Mouse (Mus musculus): ENCODE results near the gene Vps33a. TPM values are rescaled to one million over a fixed set of nuclear protein-coding genes. Genes with fewer than 3 reads are reported as not detected.

Gene Vps33a
- polyA plus RNA-seq, 1 experiment = 7.8 TPM

DNA sequence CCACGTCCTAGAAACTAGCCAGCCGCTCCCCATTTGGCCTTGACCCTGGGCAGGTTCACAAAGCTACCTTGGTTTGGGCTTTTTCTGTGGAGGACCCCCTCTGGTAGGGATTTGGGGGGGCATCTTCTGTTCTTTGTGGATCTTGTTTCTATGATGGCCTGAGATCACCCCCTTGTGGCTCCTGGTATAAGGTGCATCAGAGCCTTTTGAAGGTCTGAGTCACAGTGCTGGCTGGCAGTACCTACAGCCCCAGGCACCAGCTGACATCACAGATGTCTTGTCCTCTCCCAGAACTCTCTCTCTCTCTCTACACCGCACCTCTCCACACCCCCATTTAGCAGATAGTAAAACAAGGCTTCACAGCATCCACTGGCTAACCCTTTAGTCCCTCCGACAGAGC is 73.1 kb downstream of the Vps33a start:
- 42% methylated on average over 4 of the region's 4 CpGs for WGBS
- Histone ChIP-seq H3K27me3 (ENCODE audit: control insufficient read depth, insufficient read depth, low read length) (no peaks in the 10 kb centered on the region), H3K4me3 (ENCODE audit: low read depth, low read length) (no peak overlapping the region), H3K4me1 (ENCODE audit: control insufficient read depth, insufficient read depth, insufficient read length, low read length) (0 out of 2 replicates have a peak, but pooled peaks cover 2% of the 10 kb centered on the region), H3K36me3 (ENCODE audit: control insufficient read depth, insufficient read depth, low read length) (no peaks in the 10 kb centered on the region), H3K27ac (ENCODE audit: insufficient read depth, low read depth, low read length) (no peak overlapping the region)
- TF ChIP-seq POLR2A (IDR thresholded peaks at IDR 0.05; ENCODE audit: low read depth, low read length) (no peak), CTCF (IDR thresholded peaks at IDR 0.05; ENCODE audit: extremely low read depth, insufficient read length, insufficient replicate concordance, low read depth, low read length) (no peak)

GRCm38 (mm10) chr5:123489935-123490334 is 82.9 kb downstream of the Vps33a start:
- Histone ChIP-seq H3K27me3 (ENCODE audit: control insufficient read depth, insufficient read depth, low read length) (peaks cover 4% of the 10 kb centered on the region; the same call in 1 of the 2 replicates), H3K27ac (ENCODE audit: insufficient read depth, low read depth, low read length) (no peak overlapping the region), H3K4me3 (ENCODE audit: low read depth, low read length) (no peak overlapping the region), H3K4me1 (ENCODE audit: control insufficient read depth, insufficient read depth, insufficient read length, low read length) (0 out of 2 replicates have a peak, but pooled peaks cover 3% of the 10 kb centered on the region), H3K36me3 (ENCODE audit: control insufficient read depth, insufficient read depth, low read length) (no peaks in the 10 kb centered on the region)
- WGBS = 23% methylated on average over 9 of the region's 9 CpGs
- no peak for TF ChIP-seq POLR2A (IDR thresholded peaks at IDR 0.05; ENCODE audit: low read depth, low read length)
- no peak for TF ChIP-seq CTCF (IDR thresholded peaks at IDR 0.05; ENCODE audit: extremely low read depth, insufficient read length, insufficient replicate concordance, low read depth, low read length)

- peaks cover 4% of the 10 kb centered on the region; the same call in 1 of the 2 replicates for H3K27me3 ChIP-seq (ENCODE audit: control insufficient read depth, insufficient read depth, low read length)
- WGBS = 9% methylated on average over 25 of the region's 25 CpGs
- H3K4me3 ChIP-seq (ENCODE audit: low read depth, low read length) = no peak within 1 kb of the TSS
- H3K4me1 ChIP-seq (ENCODE audit: control insufficient read depth, insufficient read depth, insufficient read length, low read length) = 0 out of 2 replicates have a peak, but pooled peaks cover 3% of the 10 kb centered on the region
- no peak within 1 kb of the TSS for H3K27ac ChIP-seq (ENCODE audit: insufficient read depth, low read depth, low read length)
- TF ChIP-seq CTCF (IDR thresholded peaks at IDR 0.05; ENCODE audit: extremely low read depth, insufficient read length, insufficient replicate concordance, low read depth, low read length) (no peak), POLR2A (IDR thresholded peaks at IDR 0.05; ENCODE audit: low read depth, low read length) (no peak)
- H3K36me3 ChIP-seq (ENCODE audit: control insufficient read depth, insufficient read depth, low read length) = no peaks in the 10 kb centered on the region
Observed at GRCm38 (mm10) chr5:123489112-123489785, 83.6 kb downstream of the Vps33a start, which contains the start of the genes Lrrc43 and Il31. Gene Lrrc43 (plus strand): TSS chr5:123489305. Gene Il31 (minus strand): TSS chr5:123489489.

DNA sequence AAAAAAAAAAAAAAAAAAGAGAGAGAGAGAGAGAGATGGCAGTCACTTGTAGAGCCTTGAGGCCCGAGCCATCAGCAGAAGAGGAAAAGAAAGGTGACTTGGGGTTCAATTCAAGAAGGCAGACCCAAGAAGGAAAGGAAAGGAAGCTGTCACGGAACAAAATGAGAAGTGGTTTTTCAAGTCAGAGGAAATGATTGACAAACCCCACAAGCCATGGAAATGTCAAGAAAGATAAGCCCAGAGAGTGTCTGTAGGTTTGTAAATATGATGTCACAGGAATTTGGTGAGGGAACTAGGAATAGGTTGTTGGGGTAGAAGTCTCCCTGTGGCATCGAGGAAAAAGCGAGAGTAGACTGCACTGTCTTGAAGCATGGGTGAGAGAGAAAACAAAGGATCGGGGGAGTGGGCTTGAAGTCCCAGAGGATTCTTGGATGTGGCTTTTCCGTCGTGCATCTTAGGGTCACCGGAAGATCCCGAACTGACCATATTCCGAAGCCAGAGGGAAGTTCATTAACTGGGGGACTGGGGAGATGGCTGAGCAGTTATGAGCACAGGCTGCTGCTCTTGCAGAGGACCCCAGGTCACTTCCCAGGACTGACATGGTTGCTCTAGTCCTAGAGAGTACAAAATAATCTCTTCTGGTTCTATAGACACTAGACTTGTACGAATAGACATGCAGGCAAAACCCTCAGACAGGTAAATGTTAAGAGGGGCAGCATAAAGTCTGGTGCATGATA is 85.0 kb downstream of the Vps33a start:
- H3K4me1 ChIP-seq (ENCODE audit: control insufficient read depth, insufficient read depth, insufficient read length, low read length) = 0 out of 2 replicates have a peak, but pooled peaks cover 3% of the 10 kb centered on the region
- WGBS = 74% methylated on average over 11 of the region's 11 CpGs
- TF ChIP-seq CTCF (IDR thresholded peaks at IDR 0.05; ENCODE audit: extremely low read depth, insufficient read length, insufficient replicate concordance, low read depth, low read length) (no peak), POLR2A (IDR thresholded peaks at IDR 0.05; ENCODE audit: low read depth, low read length) (no peak)

More for the DNA sequence above, 85.0 kb downstream of the Vps33a start:
- Histone ChIP-seq H3K4me3 (ENCODE audit: low read depth, low read length) (no peak overlapping the region), H3K36me3 (ENCODE audit: control insufficient read depth, insufficient read depth, low read length) (no peaks in the 10 kb centered on the region), H3K27me3 (ENCODE audit: control insufficient read depth, insufficient read depth, low read length) (peaks cover 4% of the 10 kb centered on the region; the same call in 1 of the 2 replicates), H3K27ac (ENCODE audit: insufficient read depth, low read depth, low read length) (no peak overlapping the region)

Other genes with a start within 250 kb of the Vps33a start
- gene Bcl7a, start 229.2 kb downstream of the Vps33a start, polyA plus RNA-seq (2012; rRNA removed) = 2.1 and 2.8 TPM in 2 replicates
- gene Mlxip, start 178.2 kb downstream of the Vps33a start, polyA plus RNA-seq (2012; rRNA removed) = 25.3 and 39.7 TPM in 2 replicates
- gene Lrrc43, start 83.7 kb downstream of the Vps33a start, polyA plus RNA-seq (2012; rRNA removed) = not detected in 2 replicates
- not detected in 2 replicates for gene Il31, start 83.5 kb downstream of the Vps33a start, polyA plus RNA-seq (2012; rRNA removed)
- gene B3gnt4, start 62.6 kb downstream of the Vps33a start, polyA plus RNA-seq (2012; rRNA removed) = not detected in 2 replicates
- 16.8 and 25.6 TPM in 2 replicates for gene Diablo, start 48.9 kb downstream of the Vps33a start, polyA plus RNA-seq (2012; rRNA removed)
- 6.9 and 9.3 TPM in 2 replicates for gene Gm49027, start 47.5 kb downstream of the Vps33a start, polyA plus RNA-seq (2012; rRNA removed)
- gene Clip1, start 111.6 kb upstream of the Vps33a start, polyA plus RNA-seq (2012; rRNA removed) = 4.4 and 4.5 TPM in 2 replicates
- gene Zcchc8, start 148.1 kb upstream of the Vps33a start, polyA plus RNA-seq (2012; rRNA removed) = 10.2 and 19.2 TPM in 2 replicates
- gene Rsrc2, start 176.4 kb upstream of the Vps33a start, polyA plus RNA-seq (2012; rRNA removed) = 1.9 and 6.0 TPM in 2 replicates
- 0.55 and 1.8 TPM in 2 replicates for gene Kntc1, start 176.7 kb upstream of the Vps33a start, polyA plus RNA-seq (2012; rRNA removed)

All from small intestine, adult 2 months (tissue).